Mouse (Mus musculus): ENCODE results near the gene Pax8. TPM values are rescaled to one million over a fixed set of nuclear protein-coding genes. Genes with fewer than 3 reads are reported as not detected.

Pax8 gene
- not detected in 4 replicates for total RNA-seq (2023; ENCODE audit: inconsistent age)

GRCm38 (mm10) chr2:24475420-24475819, at the start of gene Pax8:
Gene Pax8, minus strand, starts transcription at chr2:24475599.

Other genes with a start within 250 kb of the Pax8 start
- gene Il1f5, start 198.6 kb downstream of the Pax8 start, total RNA-seq (2023; ENCODE audit: inconsistent age), result not detected in 4 replicates
- not detected in 4 replicates for gene Il1f10, start 184.4 kb downstream of the Pax8 start, total RNA-seq (2023; ENCODE audit: inconsistent age)
- not detected in 4 replicates for gene Il1rn, start 138.7 kb downstream of the Pax8 start, total RNA-seq (2023; ENCODE audit: inconsistent age)
- 187 to 204 TPM (median 191 TPM) in 4 replicates for gene Psd4, start 108.0 kb downstream of the Pax8 start, total RNA-seq (2023; ENCODE audit: inconsistent age)